Mouse (Mus musculus) gastrocnemius, postnatal 14 days (tissue): ENCODE results near the gene Prtn3. TPM values are rescaled to one million over a fixed set of nuclear protein-coding genes. Genes with fewer than 3 reads are reported as not detected.
"Not testable (repeated sequence)": the region's sequence is repeated elsewhere in the genome, so short reads cannot be mapped to it uniquely, and the experiment has no call there.

Experiments used
- DNase-seq: peaks from one replicate; pipeline ENCODE4 v3.0.0; 2021; ENCODE audit warnings: mixed read lengths
- intact Hi-C: fragments of 180-260 bp; cut with DNase I; formaldehyde crosslinking; loops from one replicate; pipeline ENCODE4 v1.15.1; 2025; ENCODE audit warnings: low total_unique reads
- total RNA-seq, 2 experiments: library from RNA; stranded (reverse); gene quantifications; 2 replicates each; pipeline ENCODE4 v1.2.3; 2021

Prtn3 gene
- total RNA-seq, 2 experiments from 2014 or later = not detected

DNA sequence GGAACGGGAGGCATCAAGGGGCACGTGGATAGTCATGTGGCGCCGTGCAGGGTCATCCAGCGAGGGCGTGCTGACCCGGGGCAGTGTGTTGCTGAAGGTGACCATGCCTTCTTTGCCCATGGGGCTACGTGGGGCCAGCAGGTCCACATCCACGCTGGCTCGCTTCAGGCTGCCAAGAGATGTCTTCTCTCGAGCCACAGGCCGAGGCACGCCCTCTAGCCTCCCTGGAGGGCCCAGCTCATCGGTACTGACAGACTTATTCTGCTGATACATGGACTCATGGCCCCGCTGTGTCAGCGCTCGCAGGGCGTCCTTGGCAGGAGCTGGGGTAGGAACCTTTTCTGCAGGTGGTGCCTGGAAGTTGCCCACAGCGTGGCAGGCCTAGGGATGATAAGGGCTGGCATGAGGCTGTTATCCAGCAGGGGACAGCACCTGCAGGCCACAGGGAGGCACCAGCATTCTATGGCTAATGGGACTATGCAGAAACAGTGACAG lies 8.4 kb upstream of the Prtn3 start:
- intact Hi-C loops = no loop called here
- DNase-seq = no peak

DNA sequence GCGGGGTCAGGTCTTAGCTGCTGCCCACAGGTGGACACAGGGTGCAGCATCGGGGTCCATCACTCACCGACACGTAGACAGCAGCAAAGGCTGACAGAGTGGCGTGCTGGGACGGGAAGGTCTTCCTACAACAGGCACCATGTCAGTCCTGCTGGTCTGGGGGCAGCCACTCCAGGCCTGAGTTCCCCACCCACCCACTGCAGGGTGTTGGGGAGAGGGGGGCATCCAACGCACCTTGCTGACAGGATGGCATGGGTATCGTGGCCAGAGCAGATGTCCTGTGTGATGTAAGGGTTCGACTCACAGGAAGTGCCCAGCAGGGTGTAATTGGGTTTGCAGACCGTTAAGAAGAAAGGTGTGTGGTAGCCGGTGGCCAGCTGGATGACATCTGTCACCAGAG lies 7.7 kb upstream of the Prtn3 start:
- DNase-seq = no peak
- intact Hi-C loops = no loop called here

GRCm38 (mm10) chr10:79871845-79872244 lies 2.4 kb upstream of the Prtn3 start:
- DNase-seq = no peak
- intact Hi-C loops = loop anchor here (5.0 kb wide), 1 partner anchor 45 kb away; no protein-coding TSS in a partner anchor

DNA sequence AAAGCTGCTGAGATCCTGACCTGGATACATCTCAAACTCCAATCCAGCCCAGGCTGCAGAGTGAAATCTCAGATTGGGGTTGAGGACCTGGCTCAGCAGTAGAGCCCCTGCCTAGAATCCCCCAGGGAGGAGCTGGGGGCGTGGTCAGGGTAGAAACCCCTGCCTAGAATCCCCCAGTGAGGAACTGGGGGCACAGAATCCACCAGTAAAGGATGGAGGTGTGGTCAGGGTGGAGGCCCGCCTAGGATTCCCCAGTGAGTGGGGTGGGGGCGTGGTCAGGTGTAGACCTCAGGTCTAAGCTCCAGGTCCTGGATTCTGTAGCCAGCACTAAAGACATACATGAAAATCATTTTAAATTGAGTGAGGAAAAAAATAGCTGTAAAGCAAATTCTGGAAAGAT lies 1.4 kb upstream of the Prtn3 start:
- DNase-seq = no peak
- intact Hi-C loops = loop anchor here (5.0 kb wide), 1 partner anchor 46 kb away; no protein-coding TSS in a partner anchor

- no peak for DNase-seq
- intact Hi-C loops = loop anchor here (5.0 kb wide), 1 partner anchor 46 kb away; no protein-coding TSS in a partner anchor
These were observed 963 bp upstream of the Prtn3 start for GRCm38 (mm10) chr10:79873313-79873712.

- intact Hi-C loops = loop anchor here (5.0 kb wide), 1 partner anchor 47 kb away; no protein-coding TSS in a partner anchor
These were observed 474 bp upstream of the Prtn3 start for GRCm38 (mm10) chr10:79873715-79874289.

GRCm38 (mm10) chr10:79877174-79877573 lies 2.9 kb downstream of the Prtn3 start:
- intact Hi-C loops = no loop called here
- no peak for DNase-seq

More at GRCm38 (mm10) chr10:79873715-79874289, 474 bp upstream of the Prtn3 start:
- DNase-seq = no peak

GRCm38 (mm10) chr10:79877757-79878156 lies 3.5 kb downstream of the Prtn3 start:
- intact Hi-C loops = no loop called here
- peak; percentile 64 for DNase-seq

DNA sequence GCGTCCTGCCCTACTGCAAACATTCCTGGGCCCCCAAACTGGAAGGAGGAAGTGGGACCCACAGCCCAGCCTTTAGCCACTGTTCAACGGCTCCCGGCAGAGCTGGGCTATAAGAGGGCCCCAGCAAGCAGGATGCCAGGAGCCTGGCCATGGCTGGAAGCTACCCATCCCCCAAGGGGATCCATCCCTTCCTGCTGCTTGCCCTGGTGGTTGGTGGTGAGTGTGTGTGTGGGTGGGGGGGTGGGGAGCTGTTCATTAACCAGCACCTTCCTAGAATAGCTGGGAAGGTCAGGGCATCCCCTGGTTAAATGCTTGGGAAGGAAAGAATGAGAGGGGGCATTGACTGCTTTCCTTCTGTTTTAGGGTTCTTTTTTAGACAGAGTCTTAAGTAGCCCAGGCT lies 5.3 kb downstream of the Prtn3 start:
- no peak for DNase-seq
- intact Hi-C loops = no loop called here

DNA sequence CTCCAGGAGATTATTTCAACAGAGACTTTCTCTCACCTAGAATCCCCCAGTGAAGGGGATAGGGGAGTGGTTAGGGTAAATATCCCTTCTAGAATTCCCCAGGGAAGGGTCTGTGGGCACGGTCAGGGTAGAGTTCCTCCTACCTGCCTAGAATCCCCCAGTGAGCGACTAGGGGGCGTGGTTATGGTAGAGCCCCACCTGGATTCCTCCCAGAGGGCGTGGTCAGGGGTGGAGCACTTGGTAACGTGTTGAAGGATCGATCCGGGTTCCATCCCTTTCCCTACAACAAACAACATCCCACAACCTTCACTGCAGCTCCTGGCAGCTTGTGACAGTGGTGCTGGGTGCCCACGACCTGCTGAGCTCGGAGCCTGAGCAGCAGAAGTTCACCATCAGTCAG lies 6.4 kb downstream of the Prtn3 start:
- no peak for DNase-seq
- intact Hi-C loops = loop anchor here (5.0 kb wide), 2 partner anchors 37 to 48 kb away; partner anchors contain the start of gene Kiss1r

GRCm38 (mm10) chr10:79881981-79882380 lies 7.7 kb downstream of the Prtn3 start:
- no peak for DNase-seq
- intact Hi-C loops = loop anchor here (5.0 kb wide), 2 partner anchors 35 to 50 kb away; partner anchors contain the start of gene Kiss1r

DNA sequence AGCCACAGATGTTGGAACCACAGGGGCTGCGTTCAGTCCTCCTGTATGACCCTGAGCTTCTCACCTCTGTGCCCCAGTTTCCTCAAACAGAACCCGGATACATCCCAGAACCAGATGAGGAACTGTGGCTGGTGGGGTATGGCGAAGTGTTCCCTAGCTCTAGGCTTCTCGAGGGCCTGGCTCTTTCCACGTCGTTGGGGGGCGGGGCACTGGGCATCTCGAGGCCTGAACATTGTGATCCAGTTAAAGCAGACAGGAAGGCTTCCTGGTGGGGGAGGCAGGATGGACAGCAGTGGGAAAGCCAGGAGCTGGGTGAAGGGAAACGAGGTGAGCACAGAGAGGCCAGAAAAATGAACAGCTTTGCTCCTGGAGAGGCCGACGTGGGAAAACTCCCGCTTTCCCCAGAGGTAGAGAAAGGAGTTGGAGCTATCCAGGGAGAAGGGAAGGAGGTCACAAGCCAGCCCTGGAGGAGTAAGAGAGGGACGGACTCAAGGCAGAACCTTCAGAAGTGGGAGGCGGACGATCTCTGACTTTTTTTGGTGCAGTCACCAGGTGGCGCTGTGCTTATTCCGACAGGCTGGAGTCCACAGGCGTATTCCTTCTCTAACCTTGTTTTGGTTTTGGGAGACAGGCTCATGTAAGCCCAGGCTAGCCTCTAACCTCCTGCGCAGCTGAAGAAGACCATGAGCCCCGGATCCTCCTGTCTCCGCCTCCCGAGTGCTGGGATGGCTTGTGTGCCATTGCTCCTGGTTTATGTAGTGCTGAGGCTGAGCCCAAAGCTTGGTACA lies 9.2 kb downstream of the Prtn3 start:
- intact Hi-C loops = loop anchor here (5.0 kb wide), 2 partner anchors 34 to 51 kb away; partner anchors contain the start of gene Kiss1r

GRCm38 (mm10) chr10:79884446-79884845 lies 10.2 kb downstream of the Prtn3 start:
- DNase-seq = peak; percentile 64
- intact Hi-C loops = loop anchor here (5.0 kb wide), 2 partner anchors 33 to 52 kb away; partner anchors contain the start of gene Kiss1r

More for the DNA sequence above, 9.2 kb downstream of the Prtn3 start:
- DNase-seq = peak; percentile 79

GRCm38 (mm10) chr10:79884938-79885337 lies 10.7 kb downstream of the Prtn3 start:
- intact Hi-C loops = loop anchor here (5.0 kb wide), 2 partner anchors 32 to 53 kb away; partner anchors contain the start of gene Kiss1r

DNA sequence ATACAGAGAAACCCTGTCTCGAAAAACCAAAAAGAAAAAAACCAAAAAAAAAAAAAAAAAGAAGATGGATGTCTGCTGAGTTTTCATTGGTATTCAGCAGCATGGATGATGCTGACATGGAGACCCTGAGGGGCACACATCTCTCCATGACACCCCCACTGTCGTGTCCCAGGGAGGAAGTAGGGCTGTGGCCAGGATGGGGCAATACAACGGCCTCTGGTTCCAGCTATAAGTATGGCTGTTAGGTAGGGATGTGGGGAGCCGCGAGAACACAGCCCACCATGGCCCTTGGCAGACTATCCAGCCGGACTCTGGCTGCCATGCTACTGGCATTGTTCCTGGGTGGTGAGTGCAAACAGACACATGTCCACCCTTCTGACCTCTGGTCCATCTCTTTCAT lies 11.8 kb downstream of the Prtn3 start, which contains the start of gene Elane:
TSS of gene Elane (plus strand) at position 194 of the 400 bp plus-strand sequence.
- no peak for DNase-seq
- intact Hi-C loops = no loop called here

More at GRCm38 (mm10) chr10:79884938-79885337, 10.7 kb downstream of the Prtn3 start:
- DNase-seq = not testable (repeated sequence)

GRCm38 (mm10) chr10:79886611-79887010 lies 12.3 kb downstream of the Prtn3 start:
- no peak for DNase-seq
- intact Hi-C loops = no loop called here

DNA sequence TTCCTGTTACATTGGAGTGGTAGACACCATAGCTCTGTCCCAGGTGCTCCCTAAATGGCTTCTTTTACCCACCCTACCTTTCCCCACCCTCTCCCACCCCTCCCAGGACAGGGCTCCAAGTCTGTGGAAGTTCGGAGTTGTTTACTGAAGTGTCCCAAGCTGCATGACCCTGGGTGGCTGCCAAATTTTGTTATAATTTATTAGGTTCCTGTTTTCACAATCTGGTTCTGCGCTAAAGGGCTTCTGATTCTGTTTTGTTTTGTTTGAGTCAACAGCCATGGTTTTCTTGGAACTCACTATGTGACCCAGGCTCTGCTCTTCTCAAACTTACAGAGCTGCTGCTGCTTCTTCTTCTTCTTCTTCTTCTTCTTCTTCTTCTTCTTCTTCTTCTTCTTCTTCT lies 15.1 kb downstream of the Prtn3 start:
- intact Hi-C loops = no loop called here
- DNase-seq = no peak

- intact Hi-C loops = loop anchor here (5.0 kb wide), 1 partner anchor 67 kb away; no protein-coding TSS in a partner anchor
- no peak for DNase-seq
These were observed 16.4 kb downstream of the Prtn3 start, which contains the start of gene Cfd for GRCm38 (mm10) chr10:79890670-79891069. Gene Cfd, plus strand, starts transcription at chr10:79890853.

GRCm38 (mm10) chr10:79892451-79893118 lies 18.3 kb downstream of the Prtn3 start:
- intact Hi-C loops = loop anchor here (5.0 kb wide), 1 partner anchor 65 kb away; no protein-coding TSS in a partner anchor
- peak; percentile 71 for DNase-seq
